Mouse (Mus musculus): Measurements from ENCODE around the gene Ppard.
A peak's percentile ranks its signal among the peaks of the same experiment; 100 is the strongest.
"Not testable (repeated sequence)": the region's sequence is repeated elsewhere in the genome, so short reads cannot be mapped to it uniquely, and the experiment has no call there.

The Ppard gene

DNA sequence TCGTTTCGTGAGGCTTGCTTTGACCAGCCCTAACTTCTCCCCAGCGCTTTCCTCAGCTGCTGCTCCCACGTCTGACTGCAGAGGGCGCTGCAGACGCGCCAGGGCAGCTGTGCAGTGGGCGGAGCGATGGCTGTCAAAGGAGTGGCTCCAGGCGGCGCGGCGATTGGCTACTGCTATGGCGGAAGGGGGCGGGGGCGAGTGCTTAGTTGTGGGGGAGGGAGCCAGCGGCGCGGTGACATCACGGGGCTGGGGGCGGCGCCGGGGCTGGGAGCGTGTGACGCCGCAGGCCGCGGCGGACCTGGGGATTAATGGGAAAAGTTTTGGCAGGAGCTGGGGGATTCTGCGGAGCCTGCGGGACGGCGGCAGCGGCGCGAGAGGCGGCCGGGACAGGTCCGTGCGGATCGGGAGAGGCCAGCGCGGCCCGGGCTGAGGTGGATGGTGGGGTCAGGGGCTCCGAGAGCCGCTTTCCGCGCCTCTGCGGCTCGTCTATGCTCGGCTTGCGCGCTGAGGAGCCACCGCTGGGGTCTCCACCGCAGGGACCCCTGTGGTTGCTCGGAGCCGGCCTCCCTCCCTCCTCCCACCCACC lies at the start of gene Ppard:
Ppard (plus strand) TSS at position 226 of the 586 bp plus-strand sequence.
- DNase-seq = peak; percentile 99

- DNase-seq = no peak
These were observed 47.4 kb upstream of the Ppard start for GRCm38 (mm10) chr17:28184971-28185638.

DNA sequence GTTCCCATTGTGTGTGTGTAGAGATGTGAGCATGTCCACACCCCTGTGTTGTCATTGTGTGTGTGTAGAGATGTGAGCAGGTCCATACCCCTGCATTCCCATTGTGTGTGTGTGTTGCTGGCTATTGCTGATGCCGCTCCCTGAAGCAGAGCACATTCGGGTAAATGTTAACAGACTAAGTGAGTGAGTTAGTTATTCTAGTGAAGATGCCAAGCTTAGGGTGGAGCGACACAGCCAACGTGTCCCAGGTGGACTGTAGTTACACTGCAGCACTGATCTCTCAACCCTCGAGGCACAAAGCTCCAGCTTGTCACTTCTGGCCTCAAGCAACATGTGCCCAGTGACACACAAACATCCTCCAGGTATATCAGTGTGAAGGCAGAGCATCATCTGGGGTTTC lies 44.2 kb upstream of the Ppard start:
- no peak for DNase-seq

DNA sequence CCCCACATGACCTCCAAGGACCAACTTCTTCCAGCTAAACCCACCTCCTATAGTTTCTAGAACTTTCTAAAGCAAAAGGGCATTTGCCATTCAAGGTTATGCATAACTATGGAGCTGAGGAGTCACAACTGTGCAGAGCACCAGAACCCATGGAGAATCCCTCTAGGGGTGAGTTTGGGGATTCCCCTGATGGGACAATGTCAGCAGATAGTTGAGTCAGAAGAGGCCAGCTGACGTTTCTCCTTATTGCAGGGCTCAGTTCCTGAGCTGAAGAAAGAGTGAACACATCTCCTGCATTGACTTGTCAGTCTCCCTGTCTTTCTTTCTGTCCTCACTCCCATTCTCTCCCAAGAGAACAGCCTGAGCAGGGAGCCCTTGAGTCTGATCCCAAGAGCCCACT lies 39.7 kb upstream of the Ppard start:
- DNase-seq = no peak

DNA sequence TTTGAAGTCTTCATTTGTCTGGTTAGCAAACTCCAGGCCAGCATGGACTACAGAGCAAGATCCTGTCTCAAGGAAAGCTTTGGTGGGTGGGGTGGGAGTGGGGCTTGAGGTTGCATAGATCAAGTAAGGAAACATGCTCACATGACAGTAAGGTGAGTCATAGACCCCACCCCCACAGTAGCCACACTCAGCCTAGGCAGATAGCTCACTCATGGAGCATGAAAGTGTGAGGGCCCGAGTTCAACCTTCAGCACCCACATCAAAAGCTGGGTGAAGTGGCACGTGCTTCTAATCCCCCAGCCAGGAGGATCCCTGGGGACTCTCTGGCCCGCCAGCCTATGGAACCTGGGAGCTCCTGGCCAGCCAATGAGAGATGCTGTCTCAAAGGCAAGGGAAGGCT lies 38.9 kb upstream of the Ppard start:
- DNase-seq = no peak

DNA sequence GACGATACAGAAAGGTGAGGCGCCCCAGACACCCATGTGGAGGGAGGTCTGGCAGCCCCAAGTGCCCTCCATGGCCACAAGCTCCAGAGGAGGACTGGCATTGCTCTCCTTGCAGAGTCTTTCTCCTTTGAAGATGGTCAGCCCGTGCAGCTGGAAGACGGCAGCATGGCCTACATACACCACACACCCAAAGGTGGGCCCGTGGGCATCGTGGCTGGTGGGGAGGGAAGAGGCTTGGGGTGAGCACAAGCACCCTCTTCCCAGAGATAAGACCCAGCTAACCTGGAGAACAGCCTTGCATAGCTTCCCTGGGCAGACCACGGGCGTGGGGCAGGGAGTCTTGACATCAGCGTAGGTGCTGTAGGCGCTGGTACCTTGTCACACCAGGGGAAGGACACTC lies 37.5 kb upstream of the Ppard start:
- no peak for DNase-seq

- no peak for DNase-seq
These were observed 34.9 kb upstream of the Ppard start for GRCm38 (mm10) chr17:28197646-28198045.

GRCm38 (mm10) chr17:28201982-28202381 lies 30.5 kb upstream of the Ppard start:
- no peak for DNase-seq

DNA sequence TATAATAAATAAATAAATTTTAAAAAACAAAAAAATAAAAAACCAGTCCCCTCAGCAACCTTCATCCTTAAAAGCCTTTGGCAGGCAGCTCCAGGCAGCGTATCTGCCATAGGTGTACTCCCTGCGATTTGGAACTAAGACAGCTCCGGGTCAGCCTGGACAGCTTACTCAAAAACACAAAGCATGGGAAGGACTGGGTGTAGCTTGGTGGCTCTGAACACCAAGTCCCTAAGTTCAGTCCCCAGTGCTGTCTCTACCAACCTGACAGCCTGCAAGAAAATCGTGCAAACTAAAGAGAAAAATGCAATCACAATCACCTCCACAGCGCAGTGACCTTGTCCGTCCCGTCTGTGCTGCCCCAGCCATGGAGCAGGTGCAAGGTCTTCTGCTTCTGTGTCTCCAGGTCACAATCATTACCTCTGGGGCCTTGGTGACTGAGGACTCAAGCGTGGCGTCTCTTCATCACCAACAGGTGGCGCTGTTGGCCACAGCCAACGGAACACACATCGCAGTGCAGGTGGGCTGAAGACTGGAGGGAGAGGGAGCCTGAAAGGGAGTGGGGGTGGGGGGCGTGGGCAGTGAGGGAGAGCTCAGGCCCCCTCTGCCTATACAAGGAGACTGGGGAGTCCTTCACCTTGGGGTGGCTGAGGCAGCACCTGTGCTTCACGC lies 28.3 kb upstream of the Ppard start:
- DNase-seq = peak; percentile 80

GRCm38 (mm10) chr17:28205443-28205842 lies 27.1 kb upstream of the Ppard start:
- DNase-seq = no peak

GRCm38 (mm10) chr17:28207092-28207491 lies 25.4 kb upstream of the Ppard start:
- peak; percentile 73 for DNase-seq

GRCm38 (mm10) chr17:28207591-28208313 lies 24.7 kb upstream of the Ppard start, which contains the start of gene Def6:
Gene Def6, plus strand, starts transcription at chr17:28207778.
- peak; percentile 90 for DNase-seq

GRCm38 (mm10) chr17:28208314-28208612 lies 24.2 kb upstream of the Ppard start:
- DNase-seq = no peak

- no peak for DNase-seq
These were observed 22.9 kb upstream of the Ppard start for GRCm38 (mm10) chr17:28209457-28210110.

GRCm38 (mm10) chr17:28211921-28212341 lies 20.6 kb upstream of the Ppard start:
- DNase-seq = peak; percentile 84

- no peak for DNase-seq
These were observed 20.1 kb upstream of the Ppard start for GRCm38 (mm10) chr17:28212391-28212790.

GRCm38 (mm10) chr17:28213236-28213635 lies 19.3 kb upstream of the Ppard start:
- DNase-seq = peak; percentile 54

DNA sequence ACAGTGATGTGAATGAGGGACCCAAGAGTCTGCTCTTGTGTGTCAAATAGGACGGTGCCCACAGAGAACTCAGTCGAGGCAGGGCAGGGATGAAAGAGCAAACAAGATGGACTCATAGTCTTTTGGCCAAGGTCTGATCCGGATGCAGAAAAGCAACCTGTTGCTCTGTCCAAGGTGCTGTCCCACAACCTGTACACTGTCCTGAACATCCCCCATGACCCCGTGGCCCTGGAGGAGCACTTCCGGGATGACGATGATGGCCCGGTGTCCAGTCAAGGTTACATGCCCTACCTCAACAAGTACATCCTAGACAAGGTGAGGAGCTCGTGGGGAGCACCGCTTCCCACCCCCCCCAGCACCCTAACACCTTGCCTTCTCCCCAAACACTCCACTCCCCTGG lies 15.7 kb upstream of the Ppard start:
- DNase-seq = no peak

DNA sequence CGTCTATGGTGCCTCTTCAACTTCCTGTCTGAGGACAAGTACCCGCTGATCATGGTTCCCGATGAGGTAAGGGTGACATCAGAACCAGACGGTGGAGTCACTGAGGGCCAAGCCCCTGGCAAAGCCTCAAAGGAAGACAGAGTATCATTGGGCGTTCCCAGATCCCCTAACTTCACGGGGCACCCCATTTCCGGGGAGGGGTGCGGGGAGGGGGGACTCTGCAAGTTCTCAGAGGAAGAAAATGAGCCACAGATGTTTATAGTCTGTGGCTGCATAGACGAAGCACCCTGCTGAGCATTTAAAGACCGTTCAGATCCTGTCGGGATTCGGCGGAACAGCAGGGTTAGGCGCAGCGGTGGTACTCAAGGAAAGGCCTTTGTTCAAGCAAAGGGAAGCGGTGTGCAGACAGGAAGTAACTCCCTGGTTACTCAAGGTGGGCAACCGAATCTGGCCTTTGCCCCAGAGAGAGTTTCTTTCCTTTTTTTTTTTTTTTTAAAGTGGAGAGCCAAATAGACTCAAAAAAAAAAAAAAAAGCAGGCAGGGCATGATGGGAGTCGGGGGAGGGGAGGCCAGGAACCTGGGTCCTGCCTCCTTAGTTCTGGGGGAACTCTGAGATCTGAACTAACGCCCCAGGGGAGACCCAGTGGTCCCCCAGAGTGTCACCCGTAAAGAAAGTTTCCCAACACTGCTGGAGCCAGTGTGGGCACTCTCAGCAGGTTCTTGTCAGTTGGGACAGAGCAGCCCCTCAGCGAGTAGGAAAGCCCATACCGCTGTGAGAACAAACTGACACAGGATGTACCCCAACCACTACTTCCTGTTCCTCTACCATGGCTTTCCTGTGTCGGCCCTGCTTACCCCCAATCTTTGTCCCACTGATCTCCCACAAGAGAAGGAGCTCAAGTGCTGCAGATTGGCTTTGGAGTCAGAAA lies 14.5 kb upstream of the Ppard start:
- DNase-seq = peak; percentile 86

GRCm38 (mm10) chr17:28222463-28222862 lies 10.0 kb upstream of the Ppard start:
- DNase-seq = not testable (repeated sequence)

DNA sequence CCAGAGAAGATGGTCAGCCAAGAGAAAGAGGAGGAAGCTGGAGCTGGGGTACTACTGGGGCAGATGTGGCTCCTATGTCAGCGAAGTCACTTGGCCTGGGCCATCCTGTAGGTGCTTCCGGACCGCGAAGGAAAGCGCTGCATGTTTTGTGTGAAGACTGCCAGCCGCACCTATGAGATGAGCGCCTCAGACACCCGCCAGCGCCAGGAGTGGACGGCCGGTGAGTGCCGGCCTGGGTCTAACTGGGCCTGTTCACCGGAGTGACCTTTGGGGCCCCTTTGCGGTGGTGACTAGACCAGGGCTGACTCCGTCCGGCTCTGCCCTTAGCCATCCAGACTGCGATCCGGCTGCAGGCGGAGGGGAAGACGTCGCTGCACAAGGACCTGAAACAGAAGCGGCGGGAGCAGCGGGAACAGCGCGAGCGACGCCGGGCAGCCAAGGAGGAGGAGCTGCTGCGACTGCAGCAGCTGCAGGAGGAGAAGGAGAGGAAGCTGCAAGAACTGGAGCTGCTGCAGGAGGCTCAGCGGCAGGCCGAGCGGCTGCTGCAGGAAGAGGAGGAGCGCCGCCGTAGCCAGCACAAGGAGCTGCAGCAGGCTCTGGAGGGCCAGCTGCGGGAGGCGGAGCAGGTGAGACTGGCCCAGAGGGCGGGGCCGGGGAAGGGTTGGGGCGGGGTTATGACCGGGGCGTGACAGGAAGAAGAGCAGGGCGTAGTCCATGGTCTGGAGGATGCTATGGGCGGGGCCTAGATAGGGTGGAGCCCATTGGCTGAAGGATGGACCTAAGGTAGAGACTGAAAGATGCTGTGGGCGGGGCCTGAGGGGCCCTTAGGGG lies 8.7 kb upstream of the Ppard start:
- peak; percentile 93 for DNase-seq
